Mouse (Mus musculus): Measurements from ENCODE around the gene Dlg3.

The Dlg3 gene

DNA sequence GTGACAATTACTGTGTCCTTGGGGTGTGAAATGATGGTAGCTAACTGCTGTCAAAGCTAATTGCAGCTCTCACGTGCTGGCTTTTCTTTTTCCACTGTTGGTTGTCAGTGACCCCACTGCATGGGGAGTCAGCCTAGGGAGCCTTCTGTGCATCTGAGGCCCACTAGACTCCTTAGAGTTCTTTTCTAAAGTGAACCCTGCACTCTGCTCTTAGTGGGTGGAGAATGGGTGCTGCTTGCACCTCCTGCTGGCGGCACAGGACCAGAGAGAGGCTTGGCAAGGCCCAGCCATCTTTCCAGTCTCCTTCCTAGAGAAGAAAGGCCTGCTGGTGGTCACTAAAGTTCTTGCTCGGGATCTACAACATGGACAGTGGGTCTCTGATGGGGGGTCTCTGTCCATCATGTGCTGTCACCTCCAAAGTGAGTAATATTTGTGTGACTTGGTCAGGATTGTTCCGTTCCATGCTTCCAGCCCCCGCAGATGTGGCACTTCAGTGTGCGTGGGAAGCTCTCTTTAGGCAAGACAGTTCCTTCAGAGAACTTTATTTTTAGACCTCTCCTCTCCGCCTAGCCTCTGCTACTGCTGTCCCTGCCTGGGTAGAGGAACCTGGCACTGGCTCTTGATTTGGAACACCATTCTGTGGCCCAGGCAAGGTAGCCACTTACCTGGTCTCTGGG is 30.5 kb downstream of the Dlg3 start:
- DNase-seq = no peak

DNA sequence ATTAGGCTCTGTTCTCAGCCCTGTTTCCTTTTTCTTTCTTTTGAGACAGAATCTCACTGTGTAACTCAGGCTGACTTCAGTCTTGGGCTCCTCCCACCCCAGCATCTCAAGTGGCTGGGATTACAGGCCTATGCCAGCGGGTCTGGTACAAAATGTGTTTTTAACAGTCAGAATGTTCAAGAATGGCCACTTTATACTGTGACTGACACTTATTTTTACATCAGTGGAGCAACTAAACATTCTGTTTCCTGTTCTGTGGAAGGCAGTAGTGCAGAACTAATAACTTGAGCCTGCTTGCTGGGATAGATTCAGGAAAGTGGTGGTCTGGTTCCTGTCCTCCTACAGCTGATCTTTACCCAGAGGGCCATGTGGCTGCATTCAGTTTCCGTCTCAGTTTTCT is 33.1 kb downstream of the Dlg3 start:
- no peak for DNase-seq

DNA sequence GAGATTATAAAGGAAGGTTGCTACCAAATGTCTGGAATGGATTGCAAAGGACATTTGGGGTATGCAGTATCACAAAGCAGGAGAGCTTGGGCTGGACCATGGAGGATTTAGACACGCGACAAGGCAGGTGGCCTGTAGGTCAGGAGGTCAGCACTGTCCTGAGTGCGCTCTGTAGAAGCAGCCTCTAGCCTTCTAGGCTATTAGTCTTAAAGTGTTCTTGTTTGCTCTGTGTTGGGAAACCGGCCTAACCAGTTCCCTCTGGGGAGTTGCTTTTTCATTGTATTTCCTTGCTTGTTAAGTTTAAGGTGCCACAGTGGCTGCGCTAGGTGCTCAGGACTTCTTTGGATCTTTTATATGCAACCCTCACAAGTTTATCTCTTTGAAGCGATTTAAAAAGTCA is 34.5 kb downstream of the Dlg3 start:
- DNase-seq = no peak

- no peak for DNase-seq
Measured at GRCm38 (mm10) chrX:100811129-100811528, 43.6 kb downstream of the Dlg3 start.

GRCm38 (mm10) chrX:100814139-100814538 is 46.6 kb downstream of the Dlg3 start:
- DNase-seq = no peak

DNA sequence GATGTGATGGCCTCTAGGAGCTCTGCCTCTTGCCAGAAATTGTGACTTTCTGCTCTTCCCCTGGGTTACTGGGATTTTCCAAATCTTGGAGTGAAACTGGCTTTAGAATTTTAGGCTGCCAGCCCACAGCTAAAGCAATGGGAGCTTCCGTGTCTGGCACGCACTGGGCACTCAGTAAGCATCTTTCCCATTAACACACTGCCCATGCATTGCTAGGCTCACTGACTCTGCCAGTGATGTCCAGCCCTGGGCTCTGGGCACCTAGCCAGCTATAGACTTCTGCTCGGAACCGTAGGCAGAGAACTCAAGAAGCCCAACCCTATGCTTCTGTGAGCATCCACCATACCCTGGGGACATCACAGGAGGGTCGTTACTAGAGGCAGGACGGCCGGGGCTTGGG is 48.2 kb downstream of the Dlg3 start:
- DNase-seq = peak; percentile 86

- no peak for DNase-seq
Measured at GRCm38 (mm10) chrX:100818681-100819080, 51.2 kb downstream of the Dlg3 start.

- no peak for DNase-seq
Measured at GRCm38 (mm10) chrX:100821149-100821548, 53.6 kb downstream of the Dlg3 start.

- DNase-seq = no peak
Measured at GRCm38 (mm10) chrX:100825557-100825956, 58.0 kb downstream of the Dlg3 start.

GRCm38 (mm10) chrX:100832806-100833205 is 65.3 kb downstream of the Dlg3 start:
- no peak for DNase-seq

- no peak for DNase-seq
Measured at GRCm38 (mm10) chrX:100839211-100839610, 71.7 kb downstream of the Dlg3 start.

Data from cerebellum, adult 9-10 months (tissue).